Mouse (Mus musculus) c-Kit-positive CD71-negative TER-119-negative erythroid progenitor cells, embryonic 14.5 days (primary cell): ENCODE measurements at regions not wholly inside any gene's neighbourhood (a gene's known extent, or its start where the extent isn't known, plus 50 kb on each side); places are given as distances from the start of the nearest gene placed in this dataset.

ENCODE experiments used
- DNase-seq: peaks from one replicate; pipeline ENCODE4 v3.0.0-alpha.2; 2013; ENCODE audit warnings: low read depth

GRCm38 (mm10) chr3:70215195-70215594 lies 207.8 kb downstream of the Otol1 start:
- no peak for DNase-seq

- no peak for DNase-seq
These were observed 208.7 kb downstream of the Otol1 start for GRCm38 (mm10) chr3:70216096-70216495.

- no peak for DNase-seq
These were observed 211.4 kb downstream of the Otol1 start for GRCm38 (mm10) chr3:70218757-70219360.

- DNase-seq: no peak
These were observed 216.1 kb downstream of the Otol1 start for GRCm38 (mm10) chr3:70223443-70224065.

GRCm38 (mm10) chr3:70224846-70225245 lies 217.4 kb downstream of the Otol1 start:
- no peak for DNase-seq

GRCm38 (mm10) chr3:70227165-70227564 lies 219.8 kb downstream of the Otol1 start:
- DNase-seq: no peak

- DNase-seq: no peak
These were observed 241.2 kb downstream of the Otol1 start for GRCm38 (mm10) chr3:70248655-70249054.

GRCm38 (mm10) chr3:70249922-70250321 lies 242.5 kb downstream of the Otol1 start:
- no peak for DNase-seq

GRCm38 (mm10) chr3:70250733-70251132 lies 243.3 kb downstream of the Otol1 start:
- DNase-seq: no peak

- DNase-seq: no peak
These were observed 255.9 kb downstream of the Otol1 start for GRCm38 (mm10) chr3:70263318-70263717.

GRCm38 (mm10) chr3:70288590-70289388 lies 281.4 kb downstream of the Otol1 start:
- no peak for DNase-seq

- no peak for DNase-seq
These were observed 300.1 kb downstream of the Otol1 start for GRCm38 (mm10) chr3:70307556-70307955.

GRCm38 (mm10) chr3:70308061-70308461 lies 300.6 kb downstream of the Otol1 start:
- no peak for DNase-seq

GRCm38 (mm10) chr3:70309304-70309703 lies 301.9 kb downstream of the Otol1 start:
- no peak for DNase-seq

GRCm38 (mm10) chr3:70311055-70311454 lies 303.6 kb downstream of the Otol1 start:
- DNase-seq: no peak

GRCm38 (mm10) chr3:70312034-70312433 lies 304.6 kb downstream of the Otol1 start:
- no peak for DNase-seq

- DNase-seq: no peak
These were observed 305.9 kb downstream of the Otol1 start for GRCm38 (mm10) chr3:70313119-70313868.

- no peak for DNase-seq
These were observed 306.8 kb downstream of the Otol1 start for GRCm38 (mm10) chr3:70314239-70314638.

GRCm38 (mm10) chr3:70318377-70318776 lies 311.0 kb downstream of the Otol1 start:
- no peak for DNase-seq

- DNase-seq: no peak
These were observed 311.7 kb downstream of the Otol1 start for GRCm38 (mm10) chr3:70319139-70319538.

GRCm38 (mm10) chr3:70321161-70321657 lies 313.8 kb downstream of the Otol1 start:
- DNase-seq: no peak

- DNase-seq: no peak
These were observed 317.3 kb downstream of the Otol1 start for GRCm38 (mm10) chr3:70324692-70325091.
